Mouse (Mus musculus): ENCODE data around the gene Gm19668. TPM values are rescaled to one million over a fixed set of nuclear protein-coding genes. Genes with fewer than 3 reads are reported as not detected.
"Not testable (repeated sequence)": the region's sequence is repeated elsewhere in the genome, so short reads cannot be mapped to it uniquely, and the experiment has no call there.

The Gm19668 gene
- polyA plus RNA-seq, 1 experiment from 2014 or later = not detected

DNA sequence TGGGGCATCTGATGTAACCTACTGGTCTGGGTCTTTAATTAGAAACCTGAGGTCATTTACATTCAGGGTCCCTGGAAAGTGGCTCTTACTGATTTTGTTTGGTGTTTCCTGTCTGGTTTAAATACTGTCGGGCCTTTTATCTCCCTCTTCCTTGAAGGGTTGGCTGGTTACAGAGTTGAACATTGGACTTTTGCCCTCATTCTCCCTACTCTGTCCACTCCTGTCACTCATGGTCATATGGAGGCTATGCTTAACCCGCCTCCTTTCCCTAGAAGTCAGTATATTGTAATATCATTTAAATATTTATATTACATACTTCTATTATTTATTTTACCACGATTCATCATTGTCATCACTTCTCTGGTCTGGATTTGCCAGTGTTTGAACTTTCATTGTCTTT, 5.2 kb upstream of the Gm19668 start:
- Histone ChIP-seq H3K4me1 (no peaks in the 10 kb centered on the region), H3K9me3 (no peaks in the 10 kb centered on the region), H3K36me3 (no peaks in the 10 kb centered on the region), H3K9ac (replicated peaks) (no peak overlapping the region), H3K27ac (replicated peaks) (no peak overlapping the region), H3K4me3 (no peak overlapping the region), H3K4me2 (replicated peaks) (no peak overlapping the region), H3K27me3 (no peaks in the 10 kb centered on the region)
- no peak for ATAC-seq (replicated peaks)
- WGBS = 77% methylated on average over 3 of the region's 3 CpGs

DNA sequence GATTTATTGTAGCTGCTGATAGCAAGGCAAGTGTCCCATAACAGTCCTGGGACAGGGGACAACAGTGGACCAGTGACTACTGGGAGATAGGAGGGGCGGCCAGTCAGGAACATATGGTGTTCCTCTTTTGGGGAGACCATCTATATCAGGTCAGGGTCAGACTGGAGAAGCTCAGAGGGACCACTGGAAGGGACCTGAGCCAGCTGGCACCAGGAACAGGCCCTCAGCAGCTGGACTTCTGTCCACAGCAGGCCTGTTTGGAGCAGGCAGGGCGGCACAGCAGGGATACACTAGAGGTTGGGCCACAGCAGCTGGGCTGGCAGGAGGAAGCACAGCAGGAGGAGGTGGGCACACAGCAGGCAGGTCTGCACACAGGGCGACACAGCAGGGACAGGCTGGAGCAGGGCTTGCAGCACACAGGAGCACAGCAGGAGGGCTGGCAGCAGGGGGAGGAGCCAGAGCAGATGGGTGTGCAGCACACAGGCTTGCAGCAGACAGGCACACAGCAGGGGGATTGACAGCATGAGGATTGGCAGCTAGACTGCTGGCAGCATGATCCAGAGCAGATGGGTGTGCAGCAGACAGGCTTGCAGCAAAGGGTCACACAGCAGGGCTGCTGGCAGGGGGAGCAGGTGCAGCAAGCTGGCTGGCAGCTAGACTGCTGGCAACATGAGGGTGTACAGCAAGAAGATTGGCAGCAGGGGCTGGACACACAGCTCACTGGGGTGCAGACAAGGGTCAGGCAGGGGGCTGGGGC, 591 bp downstream of the Gm19668 start:
- H3K27ac ChIP-seq (replicated peaks) = peak overlapping the region; percentile 48; the same call in 1 of the 2 replicates
- not testable (repeated sequence) for H3K9ac ChIP-seq (replicated peaks); H3K9me3 ChIP-seq; H3K4me2 ChIP-seq (replicated peaks); H3K4me1 ChIP-seq; H3K4me3 ChIP-seq; ATAC-seq (replicated peaks); H3K36me3 ChIP-seq; H3K27me3 ChIP-seq
- 34% methylated on average over 3 of the region's 3 CpGs for WGBS

GRCm38 (mm10) chr10:77797677-77798076, 1.3 kb downstream of the Gm19668 start:
- Histone ChIP-seq H3K36me3 (no peaks in the 10 kb centered on the region), H3K9me3 (no peaks in the 10 kb centered on the region), H3K27ac (replicated peaks) (peak overlapping the region; percentile 48; the same call in 1 of the 2 replicates), H3K4me2 (replicated peaks) (no peak overlapping the region), H3K9ac (replicated peaks) (no peak overlapping the region), H3K4me1 (no peaks in the 10 kb centered on the region), H3K27me3 (no peaks in the 10 kb centered on the region), H3K4me3 (no peak overlapping the region)
- no peak for ATAC-seq (replicated peaks)
- WGBS = 15% methylated on average over 3 of the region's 3 CpGs

- Histone ChIP-seq H3K27ac (replicated peaks) (no peak within 1 kb of the TSS), H3K4me1 (no peaks in the 10 kb centered on the region), H3K9ac (replicated peaks) (no peak within 1 kb of the TSS), H3K4me3 (no peak within 1 kb of the TSS), H3K36me3 (no peaks in the 10 kb centered on the region), H3K27me3 (no peaks in the 10 kb centered on the region), H3K9me3 (no peaks in the 10 kb centered on the region), H3K4me2 (replicated peaks) (no peak within 1 kb of the TSS)
- WGBS = 58% methylated on average over 2 of the region's 2 CpGs
- no peak for ATAC-seq (replicated peaks)
These were observed 4.0 kb downstream of the Gm19668 start, which contains the start of gene Gm9639 for GRCm38 (mm10) chr10:77794976-77795375. TSS of gene Gm9639 (minus strand) at chr10:77795076.

GRCm38 (mm10) chr10:77788621-77789020, 10.3 kb downstream of the Gm19668 start:
- ATAC-seq (replicated peaks) = no peak
- no peak overlapping the region for H3K27ac ChIP-seq (replicated peaks)
- no peak overlapping the region for H3K4me2 ChIP-seq (replicated peaks)
- no peak overlapping the region for H3K4me3 ChIP-seq
- H3K9ac ChIP-seq (replicated peaks) = no peak overlapping the region
- no peaks in the 10 kb centered on the region for H3K9me3 ChIP-seq
- no peaks in the 10 kb centered on the region for H3K4me1 ChIP-seq
- no peaks in the 10 kb centered on the region for H3K27me3 ChIP-seq
- WGBS = 88% methylated on average over 2 of the region's 2 CpGs
- no peaks in the 10 kb centered on the region for H3K36me3 ChIP-seq

DNA sequence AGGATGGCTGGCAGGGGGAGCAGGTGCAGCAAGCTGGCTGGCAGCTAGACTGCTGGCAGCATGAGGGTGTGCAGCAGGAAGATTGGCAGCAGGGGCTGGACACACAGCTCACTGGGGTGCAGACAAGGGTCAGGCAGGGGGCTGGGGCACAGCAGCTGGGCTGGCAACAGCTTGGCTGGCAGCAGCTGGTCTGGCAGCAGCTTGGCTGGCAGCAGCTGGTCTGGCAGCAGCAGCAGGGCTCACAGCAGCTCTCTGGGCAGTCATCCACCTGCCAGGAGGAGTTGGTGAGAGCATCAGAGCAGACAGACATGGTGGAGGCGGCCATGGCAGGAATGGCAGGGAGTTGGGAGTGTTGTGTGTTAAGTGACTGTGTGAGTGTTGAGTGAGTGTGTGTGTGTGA, 11.1 kb downstream of the Gm19668 start, which contains the start of gene Gm7137:
Gene Gm7137, minus strand, starts transcription at position 325 of the 400 bp plus-strand sequence.
- H3K4me1 ChIP-seq; ATAC-seq (replicated peaks); H3K4me2 ChIP-seq (replicated peaks); H3K36me3 ChIP-seq; H3K4me3 ChIP-seq; H3K27me3 ChIP-seq; H3K27ac ChIP-seq (replicated peaks); H3K9ac ChIP-seq (replicated peaks); H3K9me3 ChIP-seq: not testable (repeated sequence)
- 41% methylated on average over 1 of the region's 1 CpGs for WGBS

DNA sequence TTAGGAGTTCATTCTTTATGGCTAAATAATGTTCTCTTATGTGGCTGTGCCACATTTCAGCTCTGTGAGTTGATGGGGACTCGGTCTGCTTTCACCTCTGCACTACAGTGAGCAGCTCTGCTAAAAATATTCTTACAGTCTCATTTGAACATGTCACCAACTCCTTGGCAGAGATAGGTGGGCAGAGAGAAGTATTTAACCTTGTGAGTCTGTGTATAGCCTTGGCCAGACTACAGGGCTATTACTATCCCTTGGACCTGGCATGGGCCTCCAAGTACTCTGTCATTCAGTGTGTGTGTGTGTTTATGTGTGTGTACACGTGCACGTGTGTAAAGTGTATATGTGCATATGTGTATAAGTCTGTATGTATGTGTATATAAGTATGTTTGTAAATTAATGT, 15.5 kb downstream of the Gm19668 start:
- H3K36me3 ChIP-seq; H3K9me3 ChIP-seq; H3K4me2 ChIP-seq (replicated peaks); H3K4me1 ChIP-seq; H3K27ac ChIP-seq (replicated peaks); H3K4me3 ChIP-seq; H3K9ac ChIP-seq (replicated peaks); ATAC-seq (replicated peaks); H3K27me3 ChIP-seq: not testable (repeated sequence)
- 89% methylated on average over 3 of the region's 3 CpGs for WGBS

GRCm38 (mm10) chr10:77782442-77782841, 16.5 kb downstream of the Gm19668 start, which contains the start of gene Gm3250:
TSS of gene Gm3250 (minus strand) at chr10:77782542.
- ATAC-seq (replicated peaks); H3K4me2 ChIP-seq (replicated peaks); H3K9me3 ChIP-seq; H3K4me3 ChIP-seq; H3K4me1 ChIP-seq; H3K9ac ChIP-seq (replicated peaks); H3K36me3 ChIP-seq; H3K27ac ChIP-seq (replicated peaks); H3K27me3 ChIP-seq: not testable (repeated sequence)
- 75% methylated on average over 1 of the region's 1 CpGs for WGBS

DNA sequence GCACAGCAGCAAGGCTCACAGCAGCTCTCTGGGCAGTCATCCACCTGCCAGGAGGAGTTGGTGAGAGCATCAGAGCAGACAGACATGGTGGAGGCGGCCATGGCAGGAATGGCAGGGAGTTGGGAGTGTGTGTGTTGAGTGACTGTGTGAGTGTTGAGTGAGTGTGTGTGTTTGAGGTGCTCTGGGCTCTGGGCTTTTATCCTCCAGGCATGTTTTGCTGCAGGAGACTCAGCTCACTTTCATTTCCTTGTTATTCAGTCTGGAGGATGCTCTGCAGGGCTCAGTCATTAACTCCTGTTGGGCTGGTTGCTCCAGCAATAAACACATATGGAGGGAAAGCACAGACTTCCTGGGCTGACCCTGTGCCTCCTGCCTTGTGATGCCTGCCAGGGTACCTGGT, 22.1 kb downstream of the Gm19668 start, which contains the start of gene Gm7138:
Gene Gm7138, minus strand, starts transcription at position 101 of the 400 bp plus-strand sequence.
- not testable (repeated sequence) for H3K9me3 ChIP-seq; H3K4me2 ChIP-seq (replicated peaks); H3K36me3 ChIP-seq; ATAC-seq (replicated peaks); H3K4me3 ChIP-seq; H3K27me3 ChIP-seq; H3K27ac ChIP-seq (replicated peaks); H3K9ac ChIP-seq (replicated peaks); H3K4me1 ChIP-seq
- 56% methylated on average over 1 of the region's 1 CpGs for WGBS

DNA sequence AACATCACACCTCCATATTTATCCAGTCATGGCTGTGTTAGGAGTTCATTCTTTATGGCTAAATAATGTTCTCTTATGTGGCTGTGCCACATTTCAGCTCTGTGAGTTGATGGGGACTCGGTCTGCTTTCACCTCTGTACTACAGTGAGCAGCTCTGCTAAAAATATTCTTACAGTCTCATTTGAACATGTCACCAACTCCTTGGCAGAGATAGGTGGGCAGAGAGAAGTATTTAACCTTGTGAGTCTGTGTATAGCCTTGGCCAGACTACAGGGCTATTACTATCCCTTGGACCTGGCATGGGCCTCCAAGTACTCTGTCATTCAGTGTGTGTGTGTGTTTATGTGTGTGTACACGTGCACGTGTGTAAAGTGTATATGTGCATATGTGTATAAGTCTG, 26.8 kb downstream of the Gm19668 start:
- not testable (repeated sequence) for H3K4me1 ChIP-seq; H3K4me3 ChIP-seq; ATAC-seq (replicated peaks); H3K27ac ChIP-seq (replicated peaks); H3K27me3 ChIP-seq; H3K36me3 ChIP-seq; H3K4me2 ChIP-seq (replicated peaks); H3K9ac ChIP-seq (replicated peaks); H3K9me3 ChIP-seq
- WGBS = 97% methylated on average over 3 of the region's 3 CpGs

DNA sequence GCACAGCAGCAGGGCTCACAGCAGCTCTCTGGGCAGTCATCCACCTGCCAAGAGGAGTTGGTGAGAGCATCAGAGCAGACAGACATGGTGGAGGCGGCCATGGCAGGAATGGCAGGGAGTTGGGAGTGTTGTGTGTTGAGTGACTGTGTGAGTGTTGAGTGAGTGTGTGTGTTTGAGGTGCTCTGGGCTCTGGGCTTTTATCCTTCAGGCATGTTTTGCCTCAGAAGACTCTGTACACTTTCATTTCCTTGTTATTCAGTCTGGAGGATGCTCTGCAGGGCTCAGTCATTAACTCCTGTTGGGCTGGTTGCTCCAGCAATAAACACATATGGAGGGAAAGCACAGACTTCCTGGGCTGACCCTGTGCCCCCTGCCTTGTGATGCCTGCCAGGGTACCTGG, 27.7 kb downstream of the Gm19668 start, which contains the start of gene Gm3238:
Gene Gm3238, minus strand, starts transcription at position 101 of the 400 bp plus-strand sequence.
- 83% methylated on average over 1 of the region's 1 CpGs for WGBS
- H3K36me3 ChIP-seq; H3K4me1 ChIP-seq; H3K9me3 ChIP-seq; H3K4me3 ChIP-seq; H3K9ac ChIP-seq (replicated peaks); H3K27me3 ChIP-seq; ATAC-seq (replicated peaks); H3K4me2 ChIP-seq (replicated peaks): not testable (repeated sequence)
- H3K27ac ChIP-seq (replicated peaks) = 0 out of 2 replicates have a peak within 1 kb of the TSS, but pooled peaks have one; percentile 11

DNA sequence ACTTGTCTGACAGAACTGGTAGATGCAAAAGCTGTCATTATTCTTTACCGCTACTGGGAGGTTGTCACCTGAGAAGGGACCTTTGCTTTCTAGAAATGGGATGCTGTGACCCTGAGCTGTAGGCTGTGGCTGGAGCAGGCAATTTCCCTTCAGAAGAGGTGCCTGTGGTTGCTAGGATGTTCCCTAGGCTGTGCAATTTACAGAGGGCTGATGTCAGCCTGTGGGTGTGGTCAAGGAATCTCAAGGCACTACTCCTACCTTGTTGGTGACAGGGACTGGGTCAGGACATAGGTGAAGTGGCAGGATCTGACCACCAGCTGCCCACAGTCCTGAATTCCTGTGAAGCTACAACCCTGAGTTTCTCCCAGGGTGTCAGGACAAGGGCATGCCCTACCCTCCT, 29.2 kb downstream of the Gm19668 start:
- WGBS = 87% methylated on average over 1 of the region's 1 CpGs
- no peak overlapping the region for H3K9ac ChIP-seq (replicated peaks)
- H3K36me3 ChIP-seq = no peaks in the 10 kb centered on the region
- H3K4me3 ChIP-seq = no peak overlapping the region
- ATAC-seq (replicated peaks) = no peak
- no peaks in the 10 kb centered on the region for H3K9me3 ChIP-seq
- no peak overlapping the region for H3K27ac ChIP-seq (replicated peaks)
- no peak overlapping the region for H3K4me2 ChIP-seq (replicated peaks)
- H3K27me3 ChIP-seq = no peaks in the 10 kb centered on the region
- no peaks in the 10 kb centered on the region for H3K4me1 ChIP-seq

- ATAC-seq (replicated peaks); H3K4me3 ChIP-seq; H3K9me3 ChIP-seq; H3K36me3 ChIP-seq; H3K27me3 ChIP-seq; H3K27ac ChIP-seq (replicated peaks); H3K9ac ChIP-seq (replicated peaks); H3K4me2 ChIP-seq (replicated peaks); H3K4me1 ChIP-seq: not testable (repeated sequence)
- no CpG with 5 or more reads among the region's 1 CpGs for WGBS
These were observed 39.4 kb downstream of the Gm19668 start, which contains the start of gene Gm3233 for GRCm38 (mm10) chr10:77759582-77759981. TSS of gene Gm3233 (minus strand) at chr10:77759682.
